Mouse (Mus musculus) lung, postnatal 0 days (tissue): ENCODE measurements around the gene Pdlim4. TPM values are rescaled to one million over a fixed set of nuclear protein-coding genes. Genes with fewer than 3 reads are reported as not detected.

Source experiments
- ATAC-seq: fragments of 200-750 bp; cut with Nextera tagmentation; 2 replicates; pipeline ENCODE4 v1.8.0; 2017; ENCODE audit warnings: moderate library complexity
- DNase-seq: peaks from one replicate; pipeline ENCODE4 v3.0.0-alpha.2; 2016; ENCODE audit warnings: low spot score
- H3K27ac ChIP-seq: fragments of 300-500 bp; sonication (generic); 2 replicates; pipeline ENCODE4 v1.5.1; 2014; ENCODE audit warnings: antibody characterized with exemption, mild to moderate bottlenecking, low read length, mixed read lengths
- H3K27me3 ChIP-seq: fragments of 300-500 bp; sonication (generic); replicated peaks from 2 replicates; pipeline ENCODE4 v1.6.1; 2014; ENCODE audit warnings: low read length, mixed read lengths; ENCODE audit not compliant: insufficient read depth
- H3K36me3 ChIP-seq: fragments of 300-500 bp; sonication (generic); 2 replicates; pipeline ENCODE4 v1.6.1; 2014; ENCODE audit warnings: low read length, mixed read lengths; ENCODE audit not compliant: insufficient read depth
- H3K4me1 ChIP-seq: fragments of 300-500 bp; sonication (generic); 2 replicates; pipeline ENCODE4 v1.6.1; 2014; ENCODE audit warnings: antibody characterized with exemption, low read depth, low read length, mixed read lengths; ENCODE audit not compliant: insufficient read depth
- H3K4me2 ChIP-seq: fragments of 300-500 bp; sonication (generic); replicated peaks from 2 replicates; pipeline ENCODE4 v1.6.1; 2014; ENCODE audit warnings: low read depth, mild to moderate bottlenecking, low read length, moderate library complexity, mixed read lengths
- H3K4me3 ChIP-seq: fragments of 300-500 bp; sonication (generic); 2 replicates; pipeline ENCODE4 v1.5.1; 2014; ENCODE audit warnings: low read depth, low read length
- H3K9ac ChIP-seq: fragments of 300-500 bp; sonication (generic); replicated peaks from 2 replicates; pipeline ENCODE4 v1.6.1; 2014; ENCODE audit warnings: low read depth, mild to moderate bottlenecking
- H3K9me3 ChIP-seq: fragments of 300-500 bp; sonication (generic); 2 replicates; pipeline ENCODE4 v1.6.1; 2016; ENCODE audit warnings: low read length, mixed read lengths
- CTCF ChIP-seq: IDR thresholded peaks from 2 replicates; pipeline ENCODE4 v1.5.1; 2016; ENCODE audit warnings: antibody characterized with exemption, mild to moderate bottlenecking
- EP300 ChIP-seq: IDR thresholded peaks from 2 replicates; pipeline ENCODE4 v1.6.1; 2016; ENCODE audit warnings: antibody characterized with exemption, mild to moderate bottlenecking, control low read depth
- WGBS: fragments of 180-500 bp; shearing (Covaris S2); extraction: QIAGEN DNeasy Blood & Tissue Kit; methylation state at CpG from one replicate; pipeline ENCODE4 v1.1.7; 2014; 5-methylcytosine and 5-hydroxymethylcytosine counted together
- polyA plus RNA-seq: library from polyadenylated mRNA; unstranded; fragments of >200 nt; fragmentation: Nextera tagmentation; extraction: Ambion mirVana; gene quantifications from 2 replicates; pipeline ENCODE4 v1.2.1, GENCODE M21; 2015

The Pdlim4 gene
- polyA plus RNA-seq, 1 experiment from 2014 or later, result 8.6 TPM

GRCm38 (mm10) chr11:54065915-54066178 lies 3.0 kb downstream of the Pdlim4 start:
- no peak for ATAC-seq
- no peaks in the 10 kb centered on the region for H3K36me3 ChIP-seq

DNA sequence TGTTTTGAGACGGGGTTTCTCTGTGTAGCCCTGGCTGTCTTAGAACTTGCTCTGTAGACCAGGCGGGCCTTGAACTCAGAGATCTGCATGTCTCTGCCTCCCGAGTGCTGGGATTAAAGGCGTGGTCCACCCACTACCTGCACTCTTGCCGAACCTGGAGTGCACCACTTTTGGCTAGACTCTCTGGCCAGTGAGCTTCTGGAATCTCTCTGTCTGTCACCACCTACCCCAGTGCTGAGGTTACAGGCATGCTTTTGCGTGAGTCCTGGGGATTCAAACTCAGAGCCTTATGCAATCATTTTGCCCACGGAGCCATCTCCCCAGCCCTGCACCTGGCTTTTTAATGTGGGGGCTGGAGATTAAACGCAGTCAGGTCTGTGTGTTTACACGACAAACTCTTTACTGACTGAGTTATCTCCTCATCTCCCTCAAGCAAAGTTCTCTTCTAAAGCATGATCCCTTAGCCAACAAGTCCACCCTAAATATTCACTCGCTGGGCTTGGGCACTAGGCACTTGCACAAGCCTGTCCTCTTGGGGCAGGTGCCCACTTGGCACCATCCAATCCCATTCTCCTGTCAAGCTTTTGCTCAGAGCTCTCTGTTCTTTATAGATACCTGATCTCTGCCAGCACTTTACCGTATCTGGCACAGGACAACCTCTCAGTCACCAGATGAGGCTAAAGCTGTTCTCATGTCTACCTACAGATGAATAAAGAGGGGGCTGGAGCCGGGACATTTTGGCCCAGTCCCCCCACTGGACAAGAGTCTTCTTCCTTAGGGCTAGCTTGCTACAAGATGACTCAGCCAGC lies 3.5 kb downstream of the Pdlim4 start:
- H3K27me3 ChIP-seq, result peaks cover 10% of the 10 kb centered on the region; the same call in 1 of the 2 replicates
- DNase-seq (no peak), ATAC-seq (no peak)
- no peak overlapping the region for H3K4me3 ChIP-seq
- TF ChIP-seq EP300 (no peak), CTCF (no peak)
- H3K9me3 ChIP-seq, result no peaks in the 10 kb centered on the region
- no peak overlapping the region for H3K9ac ChIP-seq
- 76% methylated on average over 12 of the region's 12 CpGs for WGBS
- no peak overlapping the region for H3K27ac ChIP-seq
- no peaks in the 10 kb centered on the region for H3K36me3 ChIP-seq
- no peak overlapping the region for H3K4me2 ChIP-seq
- peaks cover 2% of the 10 kb centered on the region for H3K4me1 ChIP-seq

More at GRCm38 (mm10) chr11:54065915-54066178, 3.0 kb downstream of the Pdlim4 start:
- Histone ChIP-seq H3K4me3 (no peak overlapping the region), H3K4me1 (no peaks in the 10 kb centered on the region; the same call in 1 of the 2 replicates), H3K4me2 (no peak overlapping the region), H3K27me3 (peaks cover 10% of the 10 kb centered on the region; the same call in 1 of the 2 replicates), H3K9me3 (no peaks in the 10 kb centered on the region), H3K9ac (no peak overlapping the region), H3K27ac (no peak overlapping the region)
- TF ChIP-seq CTCF, result no peak
- TF ChIP-seq EP300, result no peak
- 55% methylated on average over 4 of the region's 4 CpGs for WGBS
- no peak for DNase-seq

GRCm38 (mm10) chr11:54064412-54064978 lies 4.3 kb downstream of the Pdlim4 start:
- Histone ChIP-seq H3K27ac (no peak overlapping the region), H3K4me1 (peaks cover 6% of the 10 kb centered on the region), H3K4me2 (no peak overlapping the region), H3K9me3 (no peaks in the 10 kb centered on the region), H3K36me3 (no peaks in the 10 kb centered on the region), H3K4me3 (no peak overlapping the region), H3K9ac (no peak overlapping the region), H3K27me3 (peaks cover 7% of the 10 kb centered on the region; the same call in 1 of the 2 replicates)
- TF ChIP-seq EP300 (no peak), CTCF (no peak)
- ATAC-seq (no peak), DNase-seq (no peak)
- WGBS, result 54% methylated on average over 3 of the region's 3 CpGs

- Histone ChIP-seq H3K36me3 (no peaks in the 10 kb centered on the region), H3K4me1 (peaks cover 6% of the 10 kb centered on the region), H3K4me2 (no peak overlapping the region), H3K4me3 (no peak overlapping the region), H3K27ac (no peak overlapping the region), H3K9ac (no peak overlapping the region), H3K27me3 (no peaks in the 10 kb centered on the region), H3K9me3 (no peaks in the 10 kb centered on the region)
- no peak for TF ChIP-seq EP300
- no peak for TF ChIP-seq CTCF
- no peak for DNase-seq
- no peak for ATAC-seq
- WGBS, result 83% methylated on average over 10 of the region's 10 CpGs
Measured at GRCm38 (mm10) chr11:54063472-54063775, 5.4 kb downstream of the Pdlim4 start.

DNA sequence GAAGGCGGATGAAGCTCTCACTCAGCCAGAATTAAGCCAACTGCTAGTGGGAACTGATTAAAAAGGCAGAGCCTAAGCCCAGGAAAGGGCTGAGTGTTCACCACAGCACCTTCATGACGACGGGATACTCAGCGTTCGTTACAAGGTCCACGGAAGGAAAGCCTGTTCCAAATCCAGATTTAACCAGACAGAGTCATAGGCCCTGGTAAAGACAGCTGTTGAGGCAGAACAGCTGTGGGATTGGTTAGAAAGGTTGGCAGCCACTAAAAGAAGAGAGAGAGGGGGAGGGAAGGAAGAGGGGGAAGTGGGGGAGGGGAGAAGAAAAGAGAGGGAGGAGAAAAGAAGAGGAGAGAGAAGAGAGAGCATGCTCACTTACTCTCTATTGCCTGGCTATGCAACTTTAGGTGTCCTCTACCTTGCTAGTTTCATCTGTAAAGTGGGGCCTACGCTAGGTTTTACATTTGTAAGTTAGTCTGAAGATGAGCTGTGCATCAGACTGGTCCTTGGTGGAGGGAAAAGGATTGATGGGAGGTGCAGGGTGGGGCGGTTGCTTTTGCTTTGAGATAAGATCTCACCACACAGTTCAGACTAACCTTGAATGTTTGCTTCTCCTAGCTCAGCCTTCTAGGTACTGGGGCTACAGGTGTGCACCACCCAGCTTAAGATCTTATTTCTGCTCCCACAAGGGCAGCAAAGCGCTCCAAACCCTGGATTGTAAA lies 5.9 kb downstream of the Pdlim4 start:
- peaks cover 6% of the 10 kb centered on the region for H3K4me1 ChIP-seq
- no peaks in the 10 kb centered on the region for H3K27me3 ChIP-seq
- no peak overlapping the region for H3K4me3 ChIP-seq
- no peak overlapping the region for H3K4me2 ChIP-seq
- no peak for TF ChIP-seq CTCF
- 0 out of 2 replicates have a peak overlapping the region, but pooled peaks have one; percentile 0 for H3K27ac ChIP-seq
- H3K9ac ChIP-seq, result no peak overlapping the region
- H3K36me3 ChIP-seq, result no peaks in the 10 kb centered on the region
- 67% methylated on average over 9 of the region's 9 CpGs for WGBS
- DNase-seq, result peak; percentile 34
- no peak for ATAC-seq
- no peaks in the 10 kb centered on the region for H3K9me3 ChIP-seq

- WGBS, result 53% methylated on average over 12 of the region's 12 CpGs
- DNase-seq, result peak; percentile 39
- H3K27me3 ChIP-seq, result no peaks in the 10 kb centered on the region
Measured at GRCm38 (mm10) chr11:54062086-54062752, 6.6 kb downstream of the Pdlim4 start.

More at GRCm38 (mm10) chr11:54062086-54062752, 6.6 kb downstream of the Pdlim4 start:
- H3K36me3 ChIP-seq, result no peaks in the 10 kb centered on the region
- H3K27ac ChIP-seq, result 0 out of 2 replicates have a peak overlapping the region, but pooled peaks have one; percentile 0
- H3K4me3 ChIP-seq, result no peak overlapping the region
- no peak overlapping the region for H3K4me2 ChIP-seq
- ATAC-seq, result peak; percentile 29; the same call in 1 of the 2 replicates
- peaks cover 6% of the 10 kb centered on the region for H3K4me1 ChIP-seq
- H3K9me3 ChIP-seq, result no peaks in the 10 kb centered on the region
- no peak overlapping the region for H3K9ac ChIP-seq
- TF ChIP-seq CTCF, result no peak
- TF ChIP-seq EP300, result no peak
